Mouse (Mus musculus) C2C12 (cell line): Measurements from ENCODE around the gene Tmem28.

Experiments used
- CEBPB ChIP-seq: IDR thresholded peaks from one replicate; pipeline ENCODE4 v1.6.1; 2011; ENCODE audit warnings: low read depth, mild to moderate bottlenecking, control low read depth, moderate library complexity
- CTCF ChIP-seq: IDR thresholded peaks from one replicate; pipeline ENCODE4 v1.5.1; 2011; ENCODE audit not compliant: control insufficient read depth, insufficient read depth, insufficient read length
- FOSL1 ChIP-seq: IDR thresholded peaks from one replicate; pipeline ENCODE4 v1.8.0; 2011; ENCODE audit warnings: mild to moderate bottlenecking, low read length; ENCODE audit not compliant: poor library complexity, insufficient read depth, severe bottlenecking
- MAX ChIP-seq: IDR thresholded peaks from one replicate; pipeline ENCODE4 v1.6.1; 2011; ENCODE audit warnings: mild to moderate bottlenecking, control low read depth
- MYOD1 ChIP-seq: IDR thresholded peaks from one replicate; pipeline ENCODE4 v1.6.1; 2011; ENCODE audit warnings: low read depth; ENCODE audit not compliant: control insufficient read depth, insufficient read length
- MYOG ChIP-seq: IDR thresholded peaks from one replicate; pipeline ENCODE4 v1.6.1; 2011; ENCODE audit not compliant: control insufficient read depth, insufficient read length; ENCODE audit errors: extremely low read depth
- USF1 ChIP-seq: IDR thresholded peaks from one replicate; pipeline ENCODE4 v1.6.1; 2011; ENCODE audit warnings: low read depth, mild to moderate bottlenecking, control low read depth, moderate library complexity

DNA sequence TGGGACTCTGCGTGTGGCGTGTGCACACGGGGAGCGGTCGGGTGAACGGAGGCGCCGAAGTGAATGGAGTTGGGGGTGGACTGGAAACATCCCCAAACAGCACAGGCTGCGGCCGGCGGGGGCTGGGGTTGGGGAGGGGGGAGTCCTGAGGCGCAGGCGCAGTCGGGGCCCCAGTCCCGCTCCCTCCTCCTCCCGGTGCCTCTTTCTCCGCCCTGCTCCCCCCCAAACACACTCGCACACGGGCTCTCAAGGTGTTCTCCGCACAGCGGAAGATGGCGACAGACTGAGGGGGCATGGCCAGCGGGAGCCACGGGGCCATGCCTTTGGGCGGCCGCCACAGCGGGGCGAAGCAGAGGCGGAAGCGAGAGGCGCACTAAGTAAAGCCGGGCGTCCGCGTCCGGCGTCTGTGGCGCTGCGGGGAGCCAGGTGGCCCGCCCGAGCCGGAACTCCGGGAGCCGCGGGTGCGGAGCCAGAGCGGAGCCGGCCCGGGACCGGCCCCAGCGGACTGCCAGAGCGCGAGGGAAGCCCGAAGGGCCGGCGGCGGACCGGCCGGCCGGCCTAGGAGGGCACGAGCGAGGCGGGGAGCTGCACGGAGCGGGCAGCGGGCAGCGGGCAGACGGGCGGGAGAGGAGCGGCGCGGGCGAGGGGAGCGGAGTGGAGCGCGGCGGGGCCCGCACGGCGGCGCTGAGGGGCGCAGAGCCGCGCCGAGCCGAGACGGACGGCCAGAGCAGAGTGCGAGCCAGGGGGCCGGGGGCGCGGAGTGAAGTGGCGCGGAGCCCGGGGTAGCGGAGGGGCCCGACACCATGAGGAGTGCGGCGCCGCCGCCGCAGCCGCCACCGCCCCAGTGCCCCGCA is 658 bp upstream of the Tmem28 start:
- TF ChIP-seq CEBPB, result no peak
- TF ChIP-seq CTCF, result no peak
- no peak for TF ChIP-seq MYOG
- no peak for TF ChIP-seq MYOD1
- TF ChIP-seq USF1, result no peak
- TF ChIP-seq MAX, result no peak
- no peak for TF ChIP-seq FOSL1
